Mouse (Mus musculus) layer of hippocampus, postnatal 10 days (tissue): Measurements from ENCODE around the gene Gata5. TPM values are rescaled to one million over a fixed set of nuclear protein-coding genes. Genes with fewer than 3 reads are reported as not detected.

Experiments used
- DNase-seq, 2 experiments: peaks; one replicate each; pipeline ENCODE4 v3.0.0; 2021; ENCODE audit warnings: low spot score in 2 of 2
- total RNA-seq, 2 experiments: library from RNA; stranded (reverse); gene quantifications; 2 replicates each; pipeline ENCODE4 v1.2.3; 2021

The Gata5 gene
- total RNA-seq, 2 experiments from 2014 or later: not detected

GRCm38 (mm10) chr2:180307680-180308079 lies 26.8 kb downstream of the Gata5 start:
- no peak for DNase-seq

- DNase-seq: peak; percentile 32 to 54
Measured at GRCm38 (mm10) chr2:180306423-180307168, 27.9 kb downstream of the Gata5 start.

DNA sequence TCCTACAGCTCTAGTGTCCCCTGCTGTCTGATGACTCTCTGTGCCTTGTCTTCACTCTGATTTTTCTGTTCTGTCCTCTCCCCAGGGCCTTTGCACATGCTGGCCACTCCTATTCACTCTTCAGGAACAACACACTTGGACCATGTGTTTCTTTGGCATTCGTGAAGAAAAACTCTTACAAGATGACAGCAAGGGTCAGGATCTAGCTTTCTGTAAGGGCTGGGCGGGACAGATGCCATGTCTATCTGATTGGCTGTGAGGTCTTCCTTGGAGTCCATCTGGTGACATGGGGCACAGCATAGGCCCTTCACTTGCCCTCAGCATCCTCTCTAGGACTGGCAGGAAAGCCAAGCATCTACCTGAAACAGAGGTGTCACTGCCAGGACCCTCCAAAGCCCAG lies 28.5 kb downstream of the Gata5 start:
- no peak for DNase-seq

DNA sequence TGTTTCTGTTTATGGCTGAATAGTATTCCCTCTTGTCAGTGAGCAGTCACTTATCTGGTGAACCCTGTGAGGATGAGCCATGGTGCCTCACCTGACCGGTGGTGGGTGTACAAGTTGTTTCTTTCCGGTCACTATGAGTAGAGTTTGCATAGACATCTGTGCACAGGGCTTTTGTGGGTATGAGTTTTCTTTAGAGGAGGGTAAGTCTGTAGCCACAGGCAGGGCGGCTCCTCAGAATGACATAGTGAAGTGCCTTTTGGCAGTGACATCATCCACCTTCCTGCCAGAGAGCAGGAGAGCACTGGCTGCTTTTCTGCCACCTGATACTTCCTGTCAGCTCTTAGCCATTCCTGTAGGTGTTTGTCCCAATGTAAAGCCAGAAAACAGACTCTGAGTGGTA lies 29.0 kb downstream of the Gata5 start:
- DNase-seq: no peak

DNA sequence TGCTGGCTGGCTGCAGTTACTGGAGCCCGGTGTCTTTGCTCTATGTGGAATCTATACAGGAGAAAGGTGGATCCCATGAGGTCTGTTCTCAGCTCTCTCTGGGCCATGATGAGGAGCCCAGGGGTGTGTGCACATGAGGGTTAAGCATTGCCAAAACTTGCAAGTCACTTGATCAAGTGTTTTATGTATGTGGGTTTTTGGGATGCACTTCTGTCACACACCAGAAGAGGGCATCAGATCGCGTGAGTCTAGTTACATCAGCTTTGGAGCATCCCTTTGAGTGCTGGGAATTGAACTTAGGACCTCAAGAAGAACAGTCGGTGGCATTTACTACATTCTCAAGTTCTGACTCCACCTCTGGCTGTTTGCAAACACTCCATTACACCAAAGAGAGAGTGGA lies 29.9 kb downstream of the Gata5 start:
- no peak for DNase-seq

DNA sequence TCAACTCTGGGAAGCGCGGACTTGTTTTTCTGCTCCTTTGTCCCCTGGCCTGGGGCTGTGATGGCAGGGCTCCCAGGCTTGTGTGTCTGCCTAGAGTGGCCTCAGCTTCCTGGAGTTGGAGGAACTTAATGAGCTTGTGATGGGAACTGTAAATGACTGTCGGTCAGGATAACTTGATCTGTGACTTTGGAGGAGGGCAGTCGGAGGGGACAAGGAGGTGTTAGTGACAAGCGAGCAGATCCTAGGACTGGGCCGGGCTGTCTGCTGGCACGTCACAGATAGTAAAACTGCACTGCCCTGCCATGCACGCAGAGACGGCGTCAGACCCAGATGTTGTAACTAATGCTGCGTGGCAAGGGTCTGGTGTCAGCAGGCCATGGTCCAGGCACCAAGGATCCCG lies 31.0 kb downstream of the Gata5 start:
- no peak for DNase-seq

DNA sequence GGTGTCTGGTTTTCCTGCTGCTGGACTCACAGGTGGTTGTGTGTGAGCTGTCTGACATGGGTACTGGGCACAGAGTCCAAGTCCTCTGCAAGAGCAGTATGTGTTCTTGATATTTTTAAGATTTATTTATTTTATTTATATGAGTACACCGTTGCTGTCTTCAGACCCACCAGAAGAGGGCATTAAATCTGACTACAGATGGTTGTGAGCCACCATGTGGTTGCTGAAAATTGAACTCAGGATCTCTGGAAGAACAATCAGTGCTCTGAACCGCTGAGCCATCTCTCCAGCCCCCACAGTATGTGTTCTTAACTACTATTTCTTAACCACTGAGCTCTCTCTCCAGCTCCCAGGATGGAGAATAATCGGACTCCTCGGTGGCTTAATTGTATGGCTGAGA lies 32.3 kb downstream of the Gata5 start:
- no peak for DNase-seq

DNA sequence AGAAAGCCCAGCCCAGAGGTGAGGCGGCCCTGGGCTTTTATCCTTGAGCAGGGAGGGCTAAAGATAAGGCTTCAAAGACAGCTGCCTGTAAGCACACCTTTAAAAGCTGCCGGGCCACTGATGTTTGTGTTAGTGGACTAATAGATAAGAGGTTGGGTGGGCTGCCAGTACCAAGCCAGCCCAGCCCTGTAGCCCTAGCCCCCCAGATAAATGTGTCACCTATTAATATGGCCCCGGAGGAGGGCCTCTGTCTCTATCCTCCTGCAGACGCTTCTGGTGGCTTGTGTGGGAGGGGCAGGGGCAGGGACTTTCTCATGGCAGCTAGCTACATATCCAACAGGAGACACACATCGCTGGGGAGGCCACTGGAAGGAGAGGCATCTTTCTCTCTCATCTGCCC lies 33.7 kb downstream of the Gata5 start:
- DNase-seq: no peak

DNA sequence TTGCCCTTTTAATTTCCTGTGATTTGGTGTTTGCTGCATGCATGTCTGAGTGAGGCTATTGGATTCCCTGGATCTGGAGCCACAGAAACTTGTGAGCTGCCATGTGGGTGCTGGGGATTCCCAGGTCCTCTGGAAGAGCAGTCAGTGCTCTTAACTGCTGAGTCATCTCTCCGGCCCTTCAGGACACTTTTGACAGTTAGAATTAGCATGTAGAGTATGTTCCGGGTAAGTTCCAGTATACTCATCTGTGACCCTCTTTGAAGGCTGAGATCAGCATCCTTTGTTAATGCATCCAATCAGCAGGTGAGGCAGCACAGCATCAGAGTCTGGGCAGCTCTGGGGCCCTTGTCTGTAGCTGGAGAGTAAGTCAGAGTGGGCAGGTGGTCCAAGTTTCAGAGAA lies 34.2 kb downstream of the Gata5 start:
- no peak for DNase-seq

- no peak for DNase-seq
Measured at GRCm38 (mm10) chr2:180292906-180293305, 41.6 kb downstream of the Gata5 start.

DNA sequence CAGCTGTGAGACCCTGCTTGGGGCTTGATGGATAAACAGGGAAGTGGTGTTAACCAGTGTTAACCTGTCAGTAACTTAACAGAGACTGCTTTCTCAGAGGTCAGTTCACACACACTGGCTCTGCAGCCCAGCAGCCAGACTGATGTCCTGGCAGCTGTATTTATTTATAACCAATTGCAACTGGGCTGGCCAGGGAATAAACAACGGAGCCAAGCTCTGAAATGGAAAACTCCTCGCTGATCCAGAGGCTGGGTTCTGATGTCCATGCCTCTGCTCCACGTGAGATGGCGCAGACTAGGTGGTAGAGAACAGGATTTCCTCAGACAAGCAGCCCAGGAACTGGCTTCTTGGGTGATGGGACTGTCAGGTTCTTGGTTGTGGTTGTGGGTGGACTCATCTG lies 42.5 kb downstream of the Gata5 start:
- no peak for DNase-seq

- no peak for DNase-seq
Measured at GRCm38 (mm10) chr2:180291566-180291965, 42.9 kb downstream of the Gata5 start.

GRCm38 (mm10) chr2:180290503-180290902 lies 44.0 kb downstream of the Gata5 start:
- DNase-seq: no peak

GRCm38 (mm10) chr2:180289440-180290108 lies 44.9 kb downstream of the Gata5 start, which contains the start of gene Rbbp8nl:
Gene Rbbp8nl (minus strand): TSS chr2:180289879.
- DNase-seq: no peak

DNA sequence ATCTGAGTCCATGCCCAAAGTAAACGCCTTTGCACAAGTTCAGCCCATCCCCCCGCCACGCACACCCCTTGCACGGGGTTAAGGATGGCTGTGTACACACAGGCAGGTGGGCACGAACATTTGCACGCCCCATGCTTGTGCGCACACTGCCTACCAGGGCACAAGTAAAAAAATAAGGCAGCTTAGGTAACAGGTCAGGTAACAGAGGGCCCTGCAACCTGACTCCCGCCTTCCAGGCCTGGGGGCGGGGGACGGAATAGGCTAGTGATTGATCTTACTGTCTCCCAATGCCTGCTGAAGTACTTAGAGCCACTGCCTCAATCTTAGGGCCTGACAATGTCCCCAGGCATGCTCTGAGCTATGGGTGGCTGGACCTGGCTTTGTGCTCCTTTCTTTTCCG lies 45.5 kb downstream of the Gata5 start:
- no peak for DNase-seq

DNA sequence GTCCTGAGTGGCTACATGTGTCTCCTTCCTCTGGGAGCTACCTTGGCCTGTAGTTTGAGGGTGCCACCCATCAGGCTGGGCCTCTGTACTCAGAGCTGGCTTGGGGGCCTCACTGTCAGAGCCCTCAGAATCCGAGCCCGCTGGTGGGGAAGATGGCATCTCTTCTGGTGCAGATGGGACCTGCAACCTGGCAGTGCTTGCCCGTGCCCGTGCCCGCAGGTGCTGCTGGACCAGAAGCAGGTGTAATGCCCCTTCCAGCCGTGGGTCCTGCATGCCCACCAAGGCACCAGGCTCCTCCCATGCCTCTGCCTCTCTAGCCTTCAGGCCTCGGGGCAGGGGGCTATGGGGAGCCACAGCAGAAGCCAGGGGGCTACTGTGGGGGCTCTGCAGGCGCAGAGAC lies 55.2 kb downstream of the Gata5 start:
- no peak for DNase-seq

DNA sequence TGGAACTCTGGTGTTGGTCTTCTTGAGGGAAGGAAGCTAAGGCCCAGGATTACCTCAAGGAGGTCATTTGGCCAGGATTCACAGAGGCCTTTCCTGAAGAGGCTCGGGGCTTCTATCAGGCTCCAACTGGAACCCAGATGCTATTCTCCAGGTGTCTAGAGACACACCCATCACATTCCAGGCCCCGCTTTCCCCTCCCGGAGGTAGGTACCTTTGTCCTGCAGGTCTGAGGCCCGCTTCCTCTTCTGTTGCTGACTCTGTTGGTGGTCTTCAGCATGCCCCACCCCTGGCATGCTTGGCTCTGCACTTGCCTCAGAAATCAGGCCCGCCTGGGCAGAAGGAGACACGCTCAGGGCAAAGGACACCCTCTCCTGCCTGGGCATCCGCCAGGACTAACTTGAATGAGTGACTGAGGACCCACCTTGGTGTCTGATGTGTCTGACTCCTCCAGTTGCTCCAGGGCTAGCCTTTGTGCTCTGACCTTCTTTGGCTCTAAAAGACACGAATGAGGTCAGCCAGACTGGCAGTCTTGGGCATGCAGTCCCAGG lies 56.7 kb downstream of the Gata5 start:
- DNase-seq: no peak

- DNase-seq: no peak
Measured at GRCm38 (mm10) chr2:180276851-180277259, 57.6 kb downstream of the Gata5 start.

- no peak for DNase-seq
Measured at GRCm38 (mm10) chr2:180276385-180276784, 58.1 kb downstream of the Gata5 start.

DNA sequence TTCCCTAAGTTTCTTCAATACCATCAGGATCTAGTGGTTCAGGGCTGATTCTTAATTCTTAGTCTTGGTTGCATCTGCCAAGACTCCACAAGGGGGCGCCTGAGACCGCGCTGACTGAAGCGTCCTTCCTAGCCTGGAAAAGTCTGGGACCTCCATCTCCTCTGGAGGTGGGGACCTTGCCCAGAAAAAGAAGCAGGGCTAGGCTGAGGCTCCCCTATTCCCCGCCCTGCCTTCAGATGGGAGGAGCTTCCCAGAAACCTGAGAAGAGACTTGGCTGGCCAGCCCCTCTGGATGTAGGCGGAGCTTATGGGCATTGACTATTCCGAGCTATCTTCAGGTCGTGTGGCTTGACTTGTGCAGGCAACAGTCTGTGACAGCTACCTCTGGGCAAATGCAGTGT lies 58.7 kb downstream of the Gata5 start:
- DNase-seq: peak; percentile 84 to 88
